Mouse (Mus musculus) natural killer cell, adult 2 months (primary cell): ENCODE measurements at regions not wholly inside any gene's neighbourhood (a gene's known extent, or its start where the extent isn't known, plus 50 kb on each side); places are given as distances from the start of the nearest gene placed in this dataset.
"Not testable (repeated sequence)": the region's sequence is repeated elsewhere in the genome, so short reads cannot be mapped to it uniquely, and the experiment has no call there.

Source experiments
- DNase-seq, 2 experiments: peaks; one replicate each; pipeline ENCODE4 v3.0.0; 2022; ENCODE audit warnings: low spot score in 2 of 2

DNA sequence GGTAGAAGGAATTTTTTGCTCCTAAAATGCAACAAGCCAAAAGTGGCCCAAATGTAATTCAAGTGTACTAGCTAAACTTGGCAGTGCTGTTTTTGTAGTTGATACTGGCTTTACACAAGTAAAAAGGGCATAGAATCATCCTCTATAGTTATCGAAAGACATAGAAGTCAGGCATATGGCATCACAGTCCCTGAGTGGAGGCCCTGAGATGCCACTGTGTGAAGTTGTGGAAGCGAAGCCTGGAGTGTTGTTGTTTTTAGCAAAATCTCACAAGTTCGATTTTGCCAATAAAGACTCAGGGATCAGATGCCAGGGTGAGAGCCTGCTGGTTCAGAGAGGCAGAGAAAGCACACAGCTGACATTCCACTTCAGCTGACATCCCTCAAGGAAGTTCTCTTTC lies 121.6 kb upstream of the C9orf72 start:
- no peak for DNase-seq

DNA sequence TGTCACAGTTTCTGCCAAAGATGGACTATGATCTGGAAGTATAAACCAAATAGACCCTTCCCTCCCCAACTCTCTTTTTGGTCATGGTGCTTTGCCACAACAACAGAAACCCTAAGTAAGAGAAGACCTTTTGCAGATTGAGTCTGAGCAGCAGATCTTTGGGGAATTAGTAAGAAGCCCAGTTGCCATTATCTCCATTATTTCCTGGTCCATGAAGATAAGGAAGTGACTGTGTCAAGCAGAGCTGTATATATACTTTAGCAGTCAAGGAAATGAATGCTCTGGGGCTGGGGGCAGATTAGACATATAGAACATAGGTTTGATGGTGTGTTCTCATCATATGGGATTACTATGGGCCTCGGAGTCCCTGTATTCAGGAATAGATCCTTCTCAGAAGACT lies 117.8 kb upstream of the C9orf72 start:
- no peak for DNase-seq

DNA sequence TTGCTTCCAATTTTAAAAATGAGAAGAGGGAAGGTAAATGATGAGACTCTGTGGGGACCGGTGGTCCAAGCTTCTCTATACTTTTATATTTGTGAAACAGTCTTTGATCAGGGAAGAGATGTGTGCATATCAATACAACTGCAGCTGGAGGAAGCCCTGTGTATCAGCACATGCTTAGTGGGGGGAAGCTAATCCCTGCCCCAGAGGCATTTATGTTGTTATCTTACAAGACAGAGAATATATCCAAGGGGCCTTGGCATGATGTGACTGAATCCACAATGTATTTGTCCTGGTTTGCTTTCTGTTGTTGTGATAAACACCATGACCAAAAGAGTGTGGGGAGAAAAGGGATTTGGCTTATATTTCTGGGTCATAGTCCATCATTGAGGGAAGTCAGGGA lies 105.2 kb upstream of the C9orf72 start:
- DNase-seq, result no peak

DNA sequence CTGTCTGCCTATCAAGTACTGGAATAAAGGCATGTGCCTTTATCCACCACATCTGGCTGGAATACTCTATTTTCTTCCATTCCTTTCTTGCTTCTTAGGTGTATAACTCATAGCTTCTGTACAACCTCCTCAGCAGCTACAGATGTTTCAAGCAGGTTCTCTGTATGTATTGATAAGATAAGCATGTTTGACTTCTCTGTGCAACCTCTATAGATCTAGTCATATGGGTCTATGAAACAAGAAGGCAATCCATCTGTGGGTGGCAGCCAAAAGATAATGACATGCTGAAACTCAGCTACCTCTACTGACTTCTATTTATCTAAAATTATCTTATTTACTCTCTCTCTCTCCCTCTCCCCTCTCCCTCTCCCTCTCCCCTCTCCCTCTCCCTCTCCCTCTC lies 99.3 kb upstream of the C9orf72 start:
- no peak for DNase-seq

DNA sequence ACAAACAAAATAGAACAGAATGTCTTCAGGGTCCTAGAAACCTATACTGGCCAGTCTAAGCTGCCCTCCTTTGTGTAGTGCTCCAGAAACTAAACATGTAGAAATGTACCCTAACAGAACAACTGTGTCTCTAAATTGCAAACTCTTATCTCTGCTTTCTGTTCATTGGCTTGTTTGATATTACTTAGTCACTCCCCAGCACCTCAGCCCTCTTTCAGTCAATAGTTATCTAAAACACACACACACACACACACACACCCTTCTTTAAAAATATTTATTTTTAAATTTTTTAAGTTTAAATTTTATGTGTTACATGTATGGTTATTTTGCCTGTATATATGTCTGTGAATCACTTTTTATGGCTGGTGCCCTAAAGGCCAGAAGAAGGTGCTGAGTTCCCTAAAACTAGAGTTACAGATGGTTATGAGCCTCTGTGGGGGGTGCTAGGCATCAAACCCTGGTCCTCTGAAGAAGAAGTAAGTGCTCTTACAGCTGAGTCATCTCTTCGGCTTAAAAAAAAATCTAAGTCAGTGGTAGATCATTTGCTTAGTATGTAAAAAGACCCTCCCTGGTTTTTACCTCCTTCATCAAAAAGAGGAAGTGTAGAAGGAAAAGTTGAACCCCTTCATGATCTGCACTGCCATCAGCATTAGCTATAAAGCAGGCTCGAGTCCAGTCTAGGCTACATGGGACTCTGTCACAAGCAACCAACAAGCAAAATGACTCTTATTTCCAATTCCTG lies 96.6 kb upstream of the C9orf72 start:
- DNase-seq, result no peak

DNA sequence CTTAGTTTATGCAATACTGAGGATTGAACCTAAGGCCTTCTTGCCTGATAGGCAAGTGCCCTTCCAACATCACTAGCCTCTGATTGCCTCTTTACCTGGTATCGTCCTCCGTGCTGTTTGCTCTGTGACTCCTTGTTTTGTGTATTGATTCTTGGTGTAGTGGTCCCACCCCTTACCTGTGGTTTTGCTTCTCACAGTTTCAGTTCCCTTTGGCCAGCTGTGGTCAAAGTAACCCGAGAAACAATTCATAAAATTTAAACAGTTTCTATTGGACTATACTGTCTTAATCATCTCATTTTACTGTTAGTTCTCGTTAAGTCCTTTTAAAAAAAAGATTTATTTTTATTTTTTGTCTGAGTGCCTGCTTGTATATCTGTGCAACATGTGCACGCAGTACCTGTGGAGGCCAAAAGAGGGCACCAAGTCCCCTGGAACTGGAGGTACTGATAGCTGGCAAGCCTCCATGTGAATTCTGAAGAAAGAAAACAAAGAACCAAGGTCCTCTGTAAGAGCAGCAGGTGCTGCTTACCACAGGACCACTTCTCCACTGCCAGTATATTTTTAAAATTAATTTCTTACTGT lies 84.5 kb upstream of the C9orf72 start:
- no peak for DNase-seq

DNA sequence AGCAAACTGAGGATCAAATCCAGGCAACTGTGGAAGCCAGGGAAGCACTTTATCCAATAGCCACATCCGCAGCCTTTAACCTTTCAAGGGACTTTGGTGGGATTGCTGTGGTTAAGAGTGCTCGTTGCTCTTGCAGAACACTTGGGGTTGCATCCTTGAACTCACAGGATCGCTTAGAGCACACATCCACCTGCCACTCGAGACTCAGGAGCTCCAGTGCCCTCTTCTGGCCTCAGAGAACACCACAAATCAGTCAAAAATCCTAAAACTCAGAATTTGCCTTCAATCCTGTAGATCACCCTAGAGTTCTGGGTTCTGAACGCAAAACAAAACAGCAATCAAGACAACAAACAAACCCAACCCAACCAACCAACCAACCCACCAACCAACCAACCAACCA lies 82.2 kb upstream of the C9orf72 start:
- DNase-seq, result no peak

DNA sequence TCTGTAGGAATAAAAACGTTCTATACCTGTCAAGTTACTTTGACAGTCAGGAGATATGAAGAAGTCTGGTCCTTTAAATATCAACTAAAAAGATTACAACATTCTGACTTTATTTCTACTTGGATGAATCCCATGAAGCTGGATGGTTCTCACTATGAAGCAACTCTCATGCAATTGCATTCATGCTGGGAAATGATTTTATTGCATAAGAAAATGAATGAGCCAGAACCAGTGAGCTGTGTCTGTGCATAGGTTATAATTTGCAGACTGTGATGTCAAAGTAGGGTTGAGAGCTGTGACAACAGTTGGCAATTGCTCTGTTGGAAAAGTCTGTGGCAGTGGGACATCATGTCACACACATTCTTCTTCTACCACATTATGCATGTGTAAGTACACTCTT lies 79.2 kb upstream of the C9orf72 start:
- no peak for DNase-seq

DNA sequence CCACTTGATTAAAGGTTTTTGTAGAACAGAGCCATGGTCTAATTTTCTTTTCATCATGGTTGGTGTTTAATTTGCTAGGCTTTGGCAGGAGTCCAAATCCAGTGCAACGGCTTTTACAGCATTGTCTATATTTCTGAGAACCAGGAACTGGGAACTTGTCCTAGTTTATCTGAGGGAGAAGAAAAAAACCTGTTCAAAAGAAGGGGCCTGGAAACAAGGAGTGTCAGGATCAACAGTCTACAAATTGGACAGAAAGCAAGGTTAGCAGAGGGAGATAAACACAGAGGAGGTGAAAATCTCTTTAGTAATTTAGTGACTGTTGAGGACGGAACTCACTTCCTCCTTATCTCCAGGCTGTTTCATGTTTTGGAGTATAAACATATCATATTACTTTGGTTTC lies 74.9 kb upstream of the C9orf72 start:
- DNase-seq, result no peak

DNA sequence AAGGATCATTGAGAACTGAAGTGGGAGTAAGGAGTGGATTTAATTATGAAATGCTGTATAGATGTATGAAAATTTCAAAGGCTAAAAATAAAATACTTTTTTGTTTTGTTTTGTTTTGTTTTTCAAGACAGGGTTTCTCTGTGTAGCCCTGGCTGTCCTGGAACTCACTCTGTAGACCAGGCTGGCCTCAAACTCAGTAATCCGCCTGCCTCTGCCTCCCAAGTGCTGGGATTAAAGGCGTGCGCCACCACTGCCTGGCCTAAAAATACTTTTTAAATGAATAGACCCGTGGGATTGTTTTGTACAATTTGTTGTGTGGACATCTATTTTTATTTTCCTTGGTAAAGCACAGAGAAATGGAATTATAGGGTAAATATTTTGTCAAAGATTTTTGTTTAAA lies 74.4 kb upstream of the C9orf72 start:
- DNase-seq, result not testable (repeated sequence)

DNA sequence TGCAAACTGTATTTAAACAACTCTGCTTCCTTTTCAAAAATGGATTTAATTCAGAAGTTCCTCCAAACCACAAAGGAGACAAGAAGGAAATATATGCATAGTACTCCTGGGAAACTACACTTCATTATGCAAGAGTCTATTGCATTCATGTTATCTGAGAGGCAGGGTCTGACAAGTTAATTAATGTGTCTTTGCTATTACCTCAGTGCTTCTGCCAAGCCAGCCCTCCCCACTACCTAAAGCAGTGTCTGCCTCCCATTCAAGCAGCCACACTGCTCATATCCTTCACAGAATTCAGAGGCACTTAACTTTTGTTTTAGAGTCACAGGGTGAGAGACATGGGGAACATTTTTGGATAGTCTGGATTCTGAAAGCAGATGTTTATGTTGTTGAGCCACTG lies 58.6 kb upstream of the C9orf72 start:
- DNase-seq, result no peak
